Mouse (Mus musculus) liver (tissue): Measurements from ENCODE around the gene Slfnl1.

Experiments
- DNase-seq: peaks from one replicate; pipeline ENCODE4 v3.0.0-alpha.2; 2020; ENCODE audit warnings: mixed read lengths

Slfnl1 gene

GRCm38 (mm10) chr4:120531986-120532385 is at the start of gene Slfnl1:
TSS of gene Slfnl1 (plus strand) at chr4:120532231.
- DNase-seq = no peak

- DNase-seq = no peak
Measured at GRCm38 (mm10) chr4:120487707-120488106, 44.3 kb upstream of the Slfnl1 start.

- DNase-seq = no peak
Measured at GRCm38 (mm10) chr4:120506955-120507354, 25.1 kb upstream of the Slfnl1 start.

- DNase-seq = no peak
Measured at GRCm38 (mm10) chr4:120511203-120511602, 20.8 kb upstream of the Slfnl1 start.

GRCm38 (mm10) chr4:120514366-120514765 is 17.7 kb upstream of the Slfnl1 start:
- no peak for DNase-seq

GRCm38 (mm10) chr4:120516491-120516890 is 15.5 kb upstream of the Slfnl1 start:
- DNase-seq = no peak

- no peak for DNase-seq
Measured at GRCm38 (mm10) chr4:120516907-120517306, 15.1 kb upstream of the Slfnl1 start.

- no peak for DNase-seq
Measured at GRCm38 (mm10) chr4:120517335-120517734, 14.7 kb upstream of the Slfnl1 start.

GRCm38 (mm10) chr4:120521761-120522160 is 10.3 kb upstream of the Slfnl1 start:
- no peak for DNase-seq

GRCm38 (mm10) chr4:120522351-120522750 is 9.7 kb upstream of the Slfnl1 start:
- DNase-seq = no peak

- no peak for DNase-seq
Measured at GRCm38 (mm10) chr4:120523092-120523491, 8.9 kb upstream of the Slfnl1 start.

GRCm38 (mm10) chr4:120528171-120528570 is 3.9 kb upstream of the Slfnl1 start:
- no peak for DNase-seq

GRCm38 (mm10) chr4:120538664-120539063 is 6.6 kb downstream of the Slfnl1 start:
- DNase-seq = no peak

- no peak for DNase-seq
Measured at GRCm38 (mm10) chr4:120544896-120545295, 12.9 kb downstream of the Slfnl1 start.

- DNase-seq = no peak
Measured at GRCm38 (mm10) chr4:120556592-120556991, 24.6 kb downstream of the Slfnl1 start.

- no peak for DNase-seq
Measured at GRCm38 (mm10) chr4:120565726-120566125, 33.7 kb downstream of the Slfnl1 start.

- no peak for DNase-seq
Measured at GRCm38 (mm10) chr4:120568005-120568404, 36.0 kb downstream of the Slfnl1 start.

GRCm38 (mm10) chr4:120569025-120569424 is 37.0 kb downstream of the Slfnl1 start:
- peak; percentile 9 for DNase-seq

GRCm38 (mm10) chr4:120569486-120570437 is 37.7 kb downstream of the Slfnl1 start, which contains the start of gene Ctps:
TSS of gene Ctps (minus strand) at chr4:120570276.
- peak; percentile 97 for DNase-seq

GRCm38 (mm10) chr4:120570438-120571069 is 38.5 kb downstream of the Slfnl1 start:
- DNase-seq = no peak

- DNase-seq = no peak
Measured at GRCm38 (mm10) chr4:120571070-120571464, 39.0 kb downstream of the Slfnl1 start.

GRCm38 (mm10) chr4:120571691-120572090 is 39.7 kb downstream of the Slfnl1 start:
- DNase-seq = no peak

GRCm38 (mm10) chr4:120580894-120581293 is 48.9 kb downstream of the Slfnl1 start:
- DNase-seq = peak; percentile 40

GRCm38 (mm10) chr4:120581711-120582110 is 49.7 kb downstream of the Slfnl1 start:
- DNase-seq = no peak
